Mouse (Mus musculus) ovary, adult 18-20 months (tissue): ENCODE results near the gene Igfl3.

ENCODE experiments used
- DNase-seq: peaks from one replicate; pipeline ENCODE4 v3.0.0; 2022; ENCODE audit warnings: low spot score, mixed read lengths

Igfl3 gene

DNA sequence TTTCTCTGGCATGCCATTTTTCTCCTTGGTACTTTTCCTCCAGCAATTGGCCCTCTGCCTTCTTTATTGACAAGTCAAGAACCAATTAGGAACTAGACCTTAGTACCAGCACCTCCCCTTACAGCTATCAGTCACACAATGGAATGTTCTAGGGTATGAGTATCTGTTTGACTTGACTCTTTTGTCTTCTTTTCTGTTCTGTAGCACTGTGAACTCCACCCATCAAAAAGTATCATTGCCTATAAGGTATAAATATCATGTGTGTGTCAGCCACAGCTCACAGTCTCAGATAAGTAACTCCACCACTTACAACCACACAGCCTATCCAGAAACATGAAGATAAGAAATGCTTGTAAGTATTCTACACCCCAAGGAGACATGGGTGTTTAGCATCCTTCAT is at the start of gene Igfl3:
Igfl3 (plus strand) TSS at position 301 of the 400 bp plus-strand sequence.
- no peak for DNase-seq

DNA sequence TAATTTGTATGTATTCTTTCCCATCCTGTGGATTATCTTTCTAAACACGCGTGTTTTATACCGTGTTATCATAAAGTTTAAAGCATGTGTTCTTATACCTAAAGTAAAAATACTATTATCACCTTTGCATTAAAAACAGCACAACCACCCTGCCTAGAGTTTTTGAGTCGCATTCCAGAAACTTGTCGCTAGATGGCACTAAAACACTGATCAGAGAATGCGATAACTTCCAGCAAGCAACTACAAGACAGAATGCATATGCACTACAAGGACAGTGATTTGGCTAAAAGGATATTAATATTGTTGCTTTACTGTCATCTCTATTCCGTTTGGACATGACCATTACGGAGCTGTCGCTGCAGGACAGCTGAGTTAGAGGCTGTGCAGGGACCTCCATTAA is 34.6 kb downstream of the Igfl3 start:
- DNase-seq: no peak

DNA sequence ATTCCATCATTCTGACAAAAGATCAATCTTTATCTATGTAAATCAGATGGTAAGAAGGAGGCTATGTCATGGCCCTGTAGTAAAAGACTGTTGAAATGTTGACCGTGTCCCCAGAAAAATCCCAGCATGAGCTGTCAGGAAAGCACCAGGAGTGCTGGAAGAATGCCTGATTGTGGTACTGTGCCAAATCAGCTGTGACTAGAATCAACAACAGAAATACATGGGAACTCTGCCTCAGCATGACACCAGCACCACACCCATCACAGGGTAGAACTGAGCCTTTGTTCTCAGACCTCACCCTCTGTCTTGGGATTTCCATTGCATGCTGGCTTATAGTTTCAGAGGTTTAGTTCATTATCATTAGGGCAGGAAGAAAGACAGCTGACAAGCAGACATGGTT is 38.4 kb downstream of the Igfl3 start:
- no peak for DNase-seq
